Mouse (Mus musculus): Measurements from ENCODE around the gene Dpf3. TPM values are rescaled to one million over a fixed set of nuclear protein-coding genes. Genes with fewer than 3 reads are reported as not detected.

Gene Dpf3
- polyA plus RNA-seq, 1 experiment from 2014 or later = 13.0 TPM

- DNase-seq (ENCODE audit: low spot score) = no peak
- Histone ChIP-seq H3K4me1 (replicated peaks; ENCODE audit: control insufficient read depth, insufficient read depth, low read length) (peaks cover 3% of the 10 kb centered on the region; the same call in 1 of the 2 replicates), H3K27me3 (replicated peaks; ENCODE audit: control insufficient read depth, insufficient read depth, low read length) (0 out of 2 replicates have a peak, but pooled peaks cover 2% of the 10 kb centered on the region), H3K9ac (ENCODE audit: low read depth, low read length) (no peak overlapping the region), H3K4me3 (ENCODE audit: low read depth, low read length) (no peak overlapping the region), H3K27ac (ENCODE audit: low read depth, low read length) (no peak overlapping the region), H3K36me3 (ENCODE audit: control insufficient read depth, insufficient read depth, low read length) (no peaks in the 10 kb centered on the region), H3K9me3 (ENCODE audit: control insufficient read depth, low read length) (no peaks in the 10 kb centered on the region), H3K4me2 (no peak overlapping the region)
- no peak for ATAC-seq (replicated peaks; ENCODE audit: low FRiP score)
- WGBS = 71% methylated on average over 6 of the region's 6 CpGs
Observed at GRCm38 (mm10) chr12:83168310-83168709, 319.2 kb downstream of the Dpf3 start.

GRCm38 (mm10) chr12:83165058-83165457, 322.5 kb downstream of the Dpf3 start:
- Histone ChIP-seq H3K4me2 (no peak overlapping the region), H3K4me3 (ENCODE audit: low read depth, low read length) (no peak overlapping the region), H3K4me1 (replicated peaks; ENCODE audit: control insufficient read depth, insufficient read depth, low read length) (peaks cover 3% of the 10 kb centered on the region; the same call in 1 of the 2 replicates), H3K36me3 (ENCODE audit: control insufficient read depth, insufficient read depth, low read length) (no peaks in the 10 kb centered on the region), H3K9ac (ENCODE audit: low read depth, low read length) (no peak overlapping the region), H3K27ac (ENCODE audit: low read depth, low read length) (no peak overlapping the region), H3K9me3 (ENCODE audit: control insufficient read depth, low read length) (no peaks in the 10 kb centered on the region), H3K27me3 (replicated peaks; ENCODE audit: control insufficient read depth, insufficient read depth, low read length) (no peaks in the 10 kb centered on the region)
- ATAC-seq (replicated peaks; ENCODE audit: low FRiP score) (no peak), DNase-seq (ENCODE audit: low spot score) (no peak)
- 68% methylated on average over 1 of the region's 1 CpGs for WGBS

Other genes starting within 250 kb of the Dpf3 start
- gene Dcaf4, start 32.8 kb upstream of the Dpf3 start, polyA plus RNA-seq (2014; fragmentation: Nextera tagmentation; extraction: Ambion mirVana) = 29.9 and 32.7 TPM in 2 replicates
- 9.4 and 10.7 TPM in 2 replicates for gene Zfyve1, start 109.5 kb upstream of the Dpf3 start, polyA plus RNA-seq (2014; fragmentation: Nextera tagmentation; extraction: Ambion mirVana)
- 213 and 239 TPM in 2 replicates for gene Rbm25, start 143.5 kb upstream of the Dpf3 start, polyA plus RNA-seq (2014; fragmentation: Nextera tagmentation; extraction: Ambion mirVana)
- 48.5 and 54.8 TPM in 2 replicates for gene Psen1, start 200.4 kb upstream of the Dpf3 start, polyA plus RNA-seq (2014; fragmentation: Nextera tagmentation; extraction: Ambion mirVana)